Mouse (Mus musculus) megakaryocyte progenitor cell, adult 5-6 weeks (primary cell): ENCODE measurements around the gene Defb26. TPM values are rescaled to one million over a fixed set of nuclear protein-coding genes. Genes with fewer than 3 reads are reported as not detected.

Experiments used
- ATAC-seq: replicated peaks from 2 replicates; pipeline ENCODE4 v1.8.0; 2016; ENCODE audit warnings: mild to moderate bottlenecking, moderate TSS enrichment, inconsistent platforms; ENCODE audit not compliant: poor library complexity
- total RNA-seq, 2 experiments: library from RNA; stranded (forward) in 1 of 2; stranded (reverse) in 1 of 2; fragments of 157-497, 149-512 nt in 1 of 2; fragments of 200-1000 nt in 1 of 2; gene quantifications; 2 replicates each; pipeline versions ENCODE4 v1.2.3 to v1.2.4; 2015 to 2017

Defb26 gene
- total RNA-seq (2015) (not detected in 2 replicates), total RNA-seq (2017) (not detected in 2 replicates)

- ATAC-seq = no peak
Measured at GRCm38 (mm10) chr2:152511592-152511991, at the start of gene Defb26. Gene Defb26 (minus strand): TSS chr2:152511692.

GRCm38 (mm10) chr2:152556655-152557054 is 45.2 kb upstream of the Defb26 start:
- no peak; the same call in 1 of the 2 replicates for ATAC-seq

GRCm38 (mm10) chr2:152553774-152554423 is 42.4 kb upstream of the Defb26 start:
- peak; percentile 65 for ATAC-seq

- ATAC-seq = no peak
Measured at GRCm38 (mm10) chr2:152548124-152548523, 36.6 kb upstream of the Defb26 start.

GRCm38 (mm10) chr2:152544691-152545090 is 33.2 kb upstream of the Defb26 start:
- peak; percentile 87 for ATAC-seq

- ATAC-seq = no peak
Measured at GRCm38 (mm10) chr2:152543478-152543877, 32.0 kb upstream of the Defb26 start.

GRCm38 (mm10) chr2:152542897-152543296 is 31.4 kb upstream of the Defb26 start:
- no peak for ATAC-seq

GRCm38 (mm10) chr2:152541979-152542378 is 30.5 kb upstream of the Defb26 start:
- peak; percentile 85 for ATAC-seq

GRCm38 (mm10) chr2:152539944-152540710 is 28.6 kb upstream of the Defb26 start, which contains the start of gene Defb29:
Gene Defb29 (minus strand): TSS chr2:152540098.
- ATAC-seq = no peak

GRCm38 (mm10) chr2:152517981-152518380 is 6.5 kb upstream of the Defb26 start, which contains the start of gene Defb28:
Gene Defb28 (plus strand): TSS chr2:152518255.
- ATAC-seq = no peak

GRCm38 (mm10) chr2:152516084-152516483 is 4.6 kb upstream of the Defb26 start:
- ATAC-seq = no peak

GRCm38 (mm10) chr2:152503950-152504349 is 7.5 kb downstream of the Defb26 start:
- no peak for ATAC-seq

- ATAC-seq = peak; percentile 73
Measured at GRCm38 (mm10) chr2:152500863-152501229, 10.6 kb downstream of the Defb26 start.

- ATAC-seq = peak; percentile 93
Measured at GRCm38 (mm10) chr2:152500204-152500862, 11.2 kb downstream of the Defb26 start.

- ATAC-seq = no peak
Measured at GRCm38 (mm10) chr2:152498020-152498419, 13.5 kb downstream of the Defb26 start.

GRCm38 (mm10) chr2:152493151-152493550 is 18.3 kb downstream of the Defb26 start:
- no peak for ATAC-seq

GRCm38 (mm10) chr2:152490038-152490437 is 21.5 kb downstream of the Defb26 start, which contains the start of gene Defb22:
Gene Defb22 (minus strand): TSS chr2:152490138.
- no peak for ATAC-seq

- no peak for ATAC-seq
Measured at GRCm38 (mm10) chr2:152487024-152487423, 24.5 kb downstream of the Defb26 start.

- no peak for ATAC-seq
Measured at GRCm38 (mm10) chr2:152481726-152482125, 29.8 kb downstream of the Defb26 start.

GRCm38 (mm10) chr2:152480881-152481280 is 30.6 kb downstream of the Defb26 start:
- ATAC-seq = 0 out of 2 replicates have a peak, but pooled peaks have one; percentile 23

- no peak for ATAC-seq
Measured at GRCm38 (mm10) chr2:152476763-152477162, 34.7 kb downstream of the Defb26 start, which contains the start of gene Defb20. Gene Defb20 (plus strand): TSS chr2:152477063.
